Mouse (Mus musculus) adrenal gland, adult (tissue): ENCODE measurements around the gene Aurka.

Experiments
- DNase-seq, 2 experiments: peaks; one replicate each; pipeline ENCODE4 v3.0.0; 2022 to 2023; ENCODE audit warnings: low spot score in 1 of 2; ENCODE audit not compliant: inconsistent age in 2 of 2

Aurka gene

GRCm38 (mm10) chr2:172370411-172371223, at the start of gene Aurka, which contains the start of gene Cstf1:
Gene Aurka (minus strand): TSS chr2:172370535.
Gene Cstf1 (plus strand): TSS chr2:172370681.
- peak; percentile 95 to 99 for DNase-seq

DNA sequence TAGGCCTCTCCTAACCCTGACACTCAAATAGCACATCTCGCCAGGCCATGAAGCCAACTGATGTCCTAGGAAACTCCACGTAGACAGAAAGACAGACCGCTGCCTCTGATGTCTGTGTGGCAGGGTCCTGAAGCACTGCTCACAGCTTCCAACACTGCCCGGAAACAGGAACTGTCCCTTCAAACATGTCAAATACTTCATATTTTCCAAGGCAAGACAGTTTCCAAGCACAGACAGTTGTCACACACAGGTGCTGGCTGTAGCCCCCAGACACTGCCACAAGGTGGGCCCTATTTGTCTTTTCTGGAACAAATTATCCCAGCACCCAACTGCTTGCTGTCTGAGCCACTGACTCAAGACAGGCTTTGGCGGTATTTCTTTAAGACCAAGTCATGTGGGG, 47.9 kb upstream of the Aurka start:
- no peak for DNase-seq

DNA sequence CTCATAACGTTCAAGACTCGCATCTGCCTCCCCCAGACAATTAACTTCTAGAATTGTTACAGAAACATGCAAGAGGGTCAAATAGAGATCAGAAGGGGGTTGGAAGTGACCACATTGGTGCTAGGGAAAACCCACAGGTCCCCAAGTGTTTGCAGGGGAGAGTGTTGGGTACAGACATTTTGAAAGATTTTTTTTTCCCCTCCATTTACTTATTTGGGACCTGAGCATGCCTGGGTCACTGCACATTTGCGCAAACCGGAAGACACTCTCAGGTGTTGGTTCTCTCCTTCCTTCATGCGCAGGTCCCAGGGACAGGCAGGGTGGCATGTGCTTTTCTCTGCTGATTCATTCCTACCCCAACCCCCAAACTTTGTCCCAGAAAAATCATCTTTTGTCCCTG, 46.5 kb upstream of the Aurka start:
- no peak for DNase-seq

GRCm38 (mm10) chr2:172416218-172416617, 45.9 kb upstream of the Aurka start:
- DNase-seq = no peak

DNA sequence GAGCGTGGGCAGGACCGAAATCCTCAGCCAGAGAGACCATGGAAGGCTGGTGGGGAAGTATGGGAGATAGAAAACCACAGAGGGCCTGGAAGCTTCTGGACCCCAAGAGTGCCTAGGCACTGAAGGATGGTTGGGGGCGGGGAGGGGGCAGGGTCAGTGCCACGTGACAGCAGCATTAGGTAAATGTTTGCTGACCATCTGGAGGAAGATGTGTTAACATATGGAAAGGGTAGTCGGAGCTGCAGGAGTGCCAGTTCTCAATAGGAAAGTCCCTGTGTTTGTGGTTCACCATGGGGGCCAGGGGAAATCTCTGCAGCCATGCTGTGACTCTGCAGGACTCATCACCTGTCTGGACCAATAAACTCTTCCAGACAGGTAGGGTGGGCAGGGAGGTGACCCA, 43.6 kb upstream of the Aurka start:
- DNase-seq = no peak

GRCm38 (mm10) chr2:172413273-172413672, 42.9 kb upstream of the Aurka start:
- DNase-seq = no peak

DNA sequence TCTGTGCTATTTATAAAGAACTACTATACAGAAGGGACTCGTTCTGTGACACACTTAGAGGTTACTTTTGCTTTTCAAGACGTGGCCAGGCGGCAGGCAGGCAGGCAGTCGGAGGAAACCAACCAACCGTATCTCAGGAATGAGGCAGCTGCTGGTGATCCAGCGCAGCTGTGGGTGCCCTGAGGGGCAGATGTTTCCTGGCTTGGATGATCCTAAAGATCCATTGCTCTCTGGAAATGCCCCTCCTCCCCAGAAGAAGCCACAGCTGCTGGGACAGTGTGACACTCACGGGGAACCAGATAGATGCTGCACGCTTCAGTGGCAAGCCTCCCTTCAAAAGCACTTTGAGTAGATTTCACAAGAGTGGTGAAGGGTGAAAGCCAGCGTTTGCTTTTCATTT, 42.1 kb upstream of the Aurka start:
- no peak for DNase-seq

GRCm38 (mm10) chr2:172411091-172411490, 40.8 kb upstream of the Aurka start:
- DNase-seq = no peak

DNA sequence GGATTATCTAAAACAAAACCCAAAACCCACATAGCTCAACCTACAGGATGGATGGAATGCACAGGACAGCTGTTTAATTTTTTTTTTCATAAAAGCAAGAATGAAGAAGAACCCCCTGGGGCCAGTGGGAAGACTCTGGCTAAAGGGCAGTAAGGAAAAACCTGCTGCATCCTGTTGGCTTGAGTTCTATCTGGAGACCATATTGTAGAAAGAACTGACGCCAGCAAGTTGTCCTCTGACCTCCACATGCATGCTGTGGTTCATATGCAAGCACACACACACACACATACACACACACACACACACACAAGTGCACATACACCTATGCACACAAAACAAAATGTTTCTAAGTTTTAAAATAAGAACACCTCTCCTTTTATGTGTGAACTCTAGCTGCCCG, 40.4 kb upstream of the Aurka start:
- DNase-seq = no peak

DNA sequence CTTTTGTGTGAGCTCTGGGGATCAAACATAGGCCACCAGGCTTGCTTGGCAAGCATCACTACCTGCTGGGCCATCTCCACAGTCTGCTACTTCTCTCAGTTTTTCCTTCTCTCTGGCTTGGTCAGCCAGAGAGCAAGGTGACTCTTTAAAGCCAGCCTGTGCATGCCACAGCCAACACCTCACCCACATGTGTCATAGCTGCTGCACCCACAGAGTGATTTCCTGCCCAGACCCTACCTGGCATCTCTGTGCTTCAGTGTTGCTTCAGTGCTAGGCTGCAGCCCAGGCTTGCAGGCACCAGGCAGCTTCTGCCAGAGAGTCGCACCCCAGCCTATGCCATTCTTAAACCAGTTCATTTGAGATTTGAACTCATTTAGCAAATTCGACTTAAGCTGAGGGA, 37.2 kb upstream of the Aurka start:
- no peak for DNase-seq

DNA sequence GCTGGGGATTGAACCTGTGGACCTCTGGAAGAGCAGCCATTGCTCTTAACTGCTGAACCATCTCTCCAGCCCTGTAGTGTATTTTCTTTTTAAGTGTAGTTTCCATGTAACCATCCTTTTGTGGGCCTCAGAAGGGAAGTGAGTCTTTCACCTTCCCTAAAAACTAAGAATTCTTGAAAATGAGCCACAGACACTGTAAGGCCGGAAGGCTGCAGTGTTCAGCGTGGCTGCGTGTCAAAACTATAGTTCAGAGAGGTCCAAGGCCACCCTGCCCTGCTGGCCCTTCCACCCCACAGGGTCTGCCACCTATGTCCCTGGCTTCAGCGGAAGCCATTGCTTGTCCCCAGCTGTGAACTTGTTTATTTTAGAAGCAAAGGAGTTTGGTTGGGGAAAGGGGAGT, 35.8 kb upstream of the Aurka start:
- DNase-seq = no peak

- no peak for DNase-seq
Observed at GRCm38 (mm10) chr2:172405011-172405410, 34.7 kb upstream of the Aurka start.

DNA sequence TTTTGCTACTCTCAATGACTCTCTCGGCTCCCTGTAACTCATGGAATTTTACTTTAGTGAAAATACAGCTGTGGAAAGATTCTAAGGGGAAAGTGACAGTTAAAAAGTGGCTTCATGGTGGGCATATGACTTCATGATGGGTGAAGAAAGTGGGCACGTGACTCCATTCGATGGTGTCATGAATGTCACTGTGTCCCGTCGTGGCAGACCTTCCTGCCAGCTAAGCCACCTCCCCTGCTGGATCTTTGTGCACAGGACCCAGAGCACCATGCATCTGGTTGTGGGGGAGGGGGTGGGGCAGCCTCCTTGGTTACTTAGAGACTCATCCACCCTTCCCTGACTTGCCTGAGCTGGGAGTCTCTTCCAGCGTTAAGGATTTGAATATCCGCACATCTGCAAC, 33.9 kb upstream of the Aurka start:
- DNase-seq = no peak

GRCm38 (mm10) chr2:172401116-172401825, 30.9 kb upstream of the Aurka start:
- peak; percentile 18 to 38 for DNase-seq

DNA sequence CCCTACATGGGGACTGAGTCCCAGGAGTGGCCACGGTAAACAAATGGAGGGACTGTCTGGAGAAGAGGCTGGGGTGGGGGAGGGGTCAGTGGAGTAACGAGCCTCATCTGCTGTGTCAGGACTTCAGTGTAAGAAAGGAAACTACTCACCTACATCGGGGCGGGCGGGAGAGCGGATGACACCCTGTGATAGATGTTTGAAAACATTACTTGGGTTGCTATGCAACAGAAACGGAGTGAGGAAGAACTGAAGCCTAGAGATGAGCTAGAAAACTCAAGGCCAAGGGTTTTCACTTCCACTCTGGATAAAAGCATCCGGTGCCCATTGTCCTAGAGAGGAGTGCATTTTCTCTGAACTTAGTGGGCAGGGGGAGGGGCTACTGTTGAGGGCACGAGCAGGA, 29.6 kb upstream of the Aurka start:
- no peak for DNase-seq

- DNase-seq = no peak
Observed at GRCm38 (mm10) chr2:172395961-172396360, 25.6 kb upstream of the Aurka start.

GRCm38 (mm10) chr2:172394671-172395070, 24.3 kb upstream of the Aurka start:
- no peak for DNase-seq

- no peak for DNase-seq
Observed at GRCm38 (mm10) chr2:172394052-172394392, 23.7 kb upstream of the Aurka start.

DNA sequence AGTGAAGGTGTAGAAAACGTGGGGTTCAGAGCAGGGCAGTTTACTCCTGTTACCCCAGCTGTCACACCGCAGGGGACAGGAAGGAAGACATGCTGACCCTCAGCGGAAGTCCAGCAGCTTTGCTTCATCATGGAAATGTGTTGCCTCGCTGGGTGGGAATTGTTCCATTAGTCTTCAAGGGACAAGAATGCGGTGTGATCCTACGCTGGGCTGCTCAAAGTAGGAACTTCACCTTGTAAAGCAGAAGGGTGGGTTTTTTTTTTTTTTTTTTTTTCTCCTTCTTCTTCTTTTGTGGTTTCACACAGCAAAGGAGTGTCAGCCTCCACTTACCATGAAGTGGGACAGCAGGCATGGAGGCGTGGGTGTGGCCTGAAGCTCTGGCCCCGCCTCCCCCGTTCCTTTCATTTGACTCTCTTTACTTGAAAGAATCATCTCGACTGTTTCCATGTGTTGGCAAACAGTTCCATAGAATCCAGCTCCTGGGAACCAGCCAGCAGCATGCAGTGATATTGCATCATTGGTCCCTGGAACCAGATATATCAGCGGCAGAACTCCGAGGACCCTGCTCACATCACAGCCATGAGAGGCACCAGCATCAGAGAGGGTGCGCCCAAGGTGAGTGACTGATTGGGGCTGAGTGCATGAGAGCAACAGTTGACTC, 23.2 kb upstream of the Aurka start, which contains the start of gene Cass4:
Gene Cass4 (plus strand): TSS at position 404 of the 661 bp plus-strand sequence.
- no peak for DNase-seq

- no peak for DNase-seq
Observed at GRCm38 (mm10) chr2:172392041-172392521, 21.7 kb upstream of the Aurka start.

- DNase-seq = no peak
Observed at GRCm38 (mm10) chr2:172390341-172390740, 20.0 kb upstream of the Aurka start.

- DNase-seq = no peak
Observed at GRCm38 (mm10) chr2:172384715-172385114, 14.4 kb upstream of the Aurka start.
